Mouse (Mus musculus) myocyte (in vitro differentiated cells): ENCODE results near the gene Ankrd33b. TPM values are rescaled to one million over a fixed set of nuclear protein-coding genes. Genes with fewer than 3 reads are reported as not detected.

Experiments
- H3K27me3 ChIP-seq: one replicate; pipeline ENCODE4 v1.6.1; 2011; ENCODE audit not compliant: control insufficient read depth, insufficient read depth, insufficient read length
- H3K36me3 ChIP-seq: one replicate; pipeline ENCODE4 v1.6.1; 2011; ENCODE audit not compliant: control insufficient read depth, insufficient read depth
- H3K4me2 ChIP-seq: one replicate; pipeline ENCODE4 v1.6.1; 2011; ENCODE audit warnings: low read depth, control low read depth
- H3K4me3 ChIP-seq: one replicate; pipeline ENCODE4 v1.5.1; 2011; ENCODE audit warnings: mild to moderate bottlenecking, control low read depth, moderate library complexity
- H3K79me2 ChIP-seq: one replicate; pipeline ENCODE4 v1.6.1; 2011; ENCODE audit not compliant: control insufficient read depth, insufficient read depth
- H3ac ChIP-seq: one replicate; pipeline ENCODE4 v1.6.1; 2011; ENCODE audit not compliant: control insufficient read depth, insufficient read length
- CEBPB ChIP-seq: IDR thresholded peaks from 2 replicates; pipeline ENCODE4 v1.6.1; 2011; ENCODE audit warnings: mild to moderate bottlenecking, moderate library complexity; ENCODE audit not compliant: poor library complexity, insufficient read depth, severe bottlenecking
- E2F4 ChIP-seq: IDR thresholded peaks from one replicate; pipeline ENCODE4 v1.6.1; 2011; ENCODE audit warnings: mild to moderate bottlenecking, control low read depth, moderate library complexity; ENCODE audit not compliant: insufficient read depth
- MAX ChIP-seq: IDR thresholded peaks from one replicate; pipeline ENCODE4 v1.6.1; 2011; ENCODE audit warnings: low read depth, mild to moderate bottlenecking, control low read depth
- MYOD1 ChIP-seq, 3 experiments: IDR thresholded peaks; one replicate each; pipeline ENCODE4 v1.6.1; 2011; ENCODE audit warnings: control low read depth in 2 of 3, low read depth in 2 of 3, mild to moderate bottlenecking in 2 of 3, moderate library complexity in 1 of 3; ENCODE audit not compliant: insufficient read length in 2 of 3, control insufficient read depth in 1 of 3
- MYOG ChIP-seq, 3 experiments: IDR thresholded peaks; one replicate each; pipeline ENCODE4 v1.6.1; 2011; ENCODE audit warnings: control low read depth in 2 of 3, low read depth in 2 of 3, mild to moderate bottlenecking in 2 of 3; ENCODE audit not compliant: insufficient read length in 2 of 3, control insufficient read depth in 1 of 3, insufficient read depth in 1 of 3
- POLR2A ChIP-seq: IDR thresholded peaks from one replicate; pipeline ENCODE4 v1.6.1; 2011; ENCODE audit warnings: low read depth, mild to moderate bottlenecking, control low read depth, moderate library complexity; ENCODE audit not compliant: insufficient read length
- POLR2AphosphoS2 ChIP-seq: IDR thresholded peaks from one replicate; pipeline ENCODE4 v1.6.1; 2011; ENCODE audit warnings: low read depth, control low read depth; ENCODE audit not compliant: insufficient read length
- REST ChIP-seq: IDR thresholded peaks from one replicate; pipeline ENCODE4 v1.6.1; 2011; ENCODE audit warnings: mild to moderate bottlenecking, control low read depth, moderate library complexity; ENCODE audit not compliant: insufficient read depth, insufficient read length
- SRF ChIP-seq: IDR thresholded peaks from one replicate; pipeline ENCODE4 v1.6.1; 2011; ENCODE audit warnings: low read depth; ENCODE audit not compliant: control insufficient read depth, insufficient read length
- TCF12 ChIP-seq: IDR thresholded peaks from one replicate; pipeline ENCODE4 v1.6.1; 2011; ENCODE audit warnings: mild to moderate bottlenecking, control low read depth; ENCODE audit not compliant: poor library complexity, insufficient read depth, severe bottlenecking
- TCF3 ChIP-seq: IDR thresholded peaks from one replicate; pipeline ENCODE4 v1.6.1; 2011; ENCODE audit warnings: low read depth, control low read depth; ENCODE audit not compliant: insufficient read length
- USF1 ChIP-seq: IDR thresholded peaks from one replicate; pipeline ENCODE4 v1.6.1; 2011; ENCODE audit warnings: low read depth, mild to moderate bottlenecking, control low read depth, moderate library complexity
- polyA plus RNA-seq: library from polyadenylated mRNA; unstranded; fragments of >200 nt; fragmentation: generic; extraction: Trizol; gene quantifications from one replicate; pipeline ENCODE4 v1.2.1, GENCODE M21; 2012; ENCODE audit warnings: missing spikeins

The Ankrd33b gene
- polyA plus RNA-seq, 1 experiment: 5.7 TPM

DNA sequence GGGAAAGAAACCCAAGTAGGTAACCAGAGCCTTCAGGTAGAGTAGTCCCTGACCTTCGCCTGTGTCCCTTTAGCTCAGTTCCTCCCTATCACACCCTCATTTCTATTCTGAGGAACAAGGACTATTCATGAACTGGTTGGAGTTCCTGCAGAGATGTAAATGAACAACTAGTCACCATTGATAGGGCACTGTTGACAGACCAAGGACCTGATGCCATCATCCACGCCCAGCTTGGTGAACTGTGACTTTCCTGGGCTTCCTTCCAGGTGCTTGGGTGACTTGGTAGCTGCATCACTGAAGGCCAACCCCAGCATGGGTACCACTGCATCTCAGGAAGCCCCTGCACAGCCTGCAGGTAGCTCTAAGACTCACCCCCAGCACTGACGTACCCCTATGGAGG is 85.2 kb downstream of the Ankrd33b start:
- no peak overlapping the region for H3K4me2 ChIP-seq
- TF ChIP-seq USF1 (no peak), SRF (no peak), REST (no peak), MYOD1 (IDR thresholded peaks at IDR 0.05; ENCODE audit: control insufficient read depth in 1 of 3, insufficient read length in 2 of 3, low read depth in 2 of 3) (no peak), MAX (no peak), POLR2A (no peak), MYOG (IDR thresholded peaks at IDR 0.05; ENCODE audit: control insufficient read depth in 1 of 3, insufficient read depth in 1 of 3, insufficient read length in 2 of 3, low read depth in 2 of 3) (no peak), TCF12 (no peak), TCF3 (no peak), E2F4 (no peak), CEBPB (no peak), POLR2AphosphoS2 (no peak)
- no peaks in the 10 kb centered on the region for H3K36me3 ChIP-seq
- no peaks in the 10 kb centered on the region for H3K79me2 ChIP-seq
- no peak overlapping the region for H3K4me3 ChIP-seq
- H3K27me3 ChIP-seq: no peaks in the 10 kb centered on the region
- no peak overlapping the region for H3ac ChIP-seq

DNA sequence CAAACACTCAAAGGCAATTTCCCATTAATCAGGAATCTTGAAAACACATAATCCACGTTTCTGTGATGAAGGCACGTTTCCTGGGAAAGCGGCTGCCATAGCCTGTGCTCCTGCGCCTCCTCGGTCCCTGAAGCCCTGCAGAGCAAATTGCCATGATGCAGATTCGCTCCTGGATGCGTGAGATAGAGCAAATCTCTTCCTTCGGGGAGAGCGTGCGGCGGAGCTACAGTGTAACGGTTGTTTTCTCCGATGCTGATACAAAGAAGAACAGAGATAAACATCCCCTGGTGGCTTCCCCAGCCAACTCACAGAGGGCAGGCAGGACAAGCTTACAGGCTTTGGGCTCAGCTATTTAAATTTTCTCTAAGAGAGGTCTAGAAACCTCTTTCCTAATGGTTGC is 85.7 kb downstream of the Ankrd33b start:
- Histone ChIP-seq H3K36me3 (no peaks in the 10 kb centered on the region), H3K4me2 (no peak overlapping the region), H3K27me3 (no peaks in the 10 kb centered on the region), H3K79me2 (no peaks in the 10 kb centered on the region), H3ac (no peak overlapping the region), H3K4me3 (no peak overlapping the region)
- TF ChIP-seq CEBPB (no peak), TCF12 (no peak), USF1 (no peak), TCF3 (no peak), MYOD1 (IDR thresholded peaks at IDR 0.05; ENCODE audit: control insufficient read depth in 1 of 3, insufficient read length in 2 of 3, low read depth in 2 of 3) (no peak), SRF (no peak), POLR2AphosphoS2 (no peak), MYOG (IDR thresholded peaks at IDR 0.05; ENCODE audit: control insufficient read depth in 1 of 3, insufficient read depth in 1 of 3, insufficient read length in 2 of 3, low read depth in 2 of 3) (no peak), MAX (no peak), REST (no peak), POLR2A (no peak), E2F4 (no peak)

GRCm38 (mm10) chr15:31280683-31281082 is 86.8 kb downstream of the Ankrd33b start:
- Histone ChIP-seq H3K27me3 (no peaks in the 10 kb centered on the region), H3K4me2 (no peak overlapping the region), H3K36me3 (no peaks in the 10 kb centered on the region), H3K4me3 (no peak overlapping the region), H3ac (no peak overlapping the region), H3K79me2 (no peaks in the 10 kb centered on the region)
- TF ChIP-seq REST (no peak), MYOG (IDR thresholded peaks at IDR 0.05; ENCODE audit: control insufficient read depth in 1 of 3, insufficient read depth in 1 of 3, insufficient read length in 2 of 3, low read depth in 2 of 3) (no peak), E2F4 (no peak), POLR2AphosphoS2 (no peak), POLR2A (no peak), MAX (no peak), SRF (no peak), TCF3 (no peak), MYOD1 (IDR thresholded peaks at IDR 0.05; ENCODE audit: control insufficient read depth in 1 of 3, insufficient read length in 2 of 3, low read depth in 2 of 3) (no peak), TCF12 (no peak), CEBPB (no peak), USF1 (no peak)

DNA sequence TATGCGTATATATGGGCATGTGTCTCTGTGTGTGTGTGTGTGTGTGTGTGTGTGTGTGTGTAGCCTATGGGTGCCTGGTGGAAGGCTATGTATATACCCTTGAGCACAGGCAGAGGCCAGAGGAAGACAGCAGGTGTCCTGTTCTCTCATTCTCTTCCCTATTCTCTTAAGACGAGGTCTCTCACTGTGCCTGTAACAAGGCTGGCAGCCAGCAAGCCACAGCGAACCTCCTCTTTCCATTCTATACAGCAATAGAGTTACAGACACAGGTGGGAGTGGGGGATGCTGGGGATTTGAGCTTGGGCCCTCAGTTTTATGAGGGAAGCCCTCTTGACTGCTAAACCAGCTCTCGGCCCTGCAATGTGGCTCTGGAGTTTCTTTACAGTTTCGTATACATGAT is 87.5 kb downstream of the Ankrd33b start:
- Histone ChIP-seq H3K36me3 (no peaks in the 10 kb centered on the region), H3K4me3 (no peak overlapping the region), H3K4me2 (no peak overlapping the region), H3K27me3 (no peaks in the 10 kb centered on the region), H3ac (no peak overlapping the region), H3K79me2 (no peaks in the 10 kb centered on the region)
- TF ChIP-seq TCF12 (no peak), TCF3 (no peak), POLR2A (no peak), E2F4 (no peak), MAX (no peak), MYOD1 (IDR thresholded peaks at IDR 0.05; ENCODE audit: control insufficient read depth in 1 of 3, insufficient read length in 2 of 3, low read depth in 2 of 3) (no peak), MYOG (IDR thresholded peaks at IDR 0.05; ENCODE audit: control insufficient read depth in 1 of 3, insufficient read depth in 1 of 3, insufficient read length in 2 of 3, low read depth in 2 of 3) (no peak), SRF (no peak), POLR2AphosphoS2 (no peak), CEBPB (no peak), REST (no peak), USF1 (no peak)

- Histone ChIP-seq H3K36me3 (peaks cover 3% of the 10 kb centered on the region), H3K27me3 (no peaks in the 10 kb centered on the region), H3K4me2 (no peak overlapping the region), H3K79me2 (no peaks in the 10 kb centered on the region), H3K4me3 (no peak overlapping the region), H3ac (no peak overlapping the region)
- TF ChIP-seq TCF12 (no peak), REST (no peak), MYOD1 (IDR thresholded peaks at IDR 0.05; ENCODE audit: control insufficient read depth in 1 of 3, insufficient read length in 2 of 3, low read depth in 2 of 3) (no peak), MYOG (IDR thresholded peaks at IDR 0.05; ENCODE audit: control insufficient read depth in 1 of 3, insufficient read depth in 1 of 3, insufficient read length in 2 of 3, low read depth in 2 of 3) (no peak), MAX (no peak), CEBPB (no peak), POLR2A (no peak), TCF3 (no peak), USF1 (no peak), E2F4 (no peak), POLR2AphosphoS2 (no peak), SRF (no peak)
Measured at GRCm38 (mm10) chr15:31279577-31280004, 87.9 kb downstream of the Ankrd33b start.
